Comparison of ENCODE assay signal across 14 mouse cellular contexts in genomic region chr2:153481108-153481860, GRCm38 (mm10). TPM values are rescaled to one million over a fixed set of nuclear protein-coding genes. Genes with fewer than 3 reads are reported as not detected.
DNase-seq lines count a peak whose midpoint lies in the region; ATAC-seq lines count a peak whose summit lies in the region.
"Had no signal": no experiment of that assay in that cellular context is flagged by ENCODE, and none has a peak within 500 bp of the region (broad histone marks: within the 10 kb centered on the region; RNA-seq: fewer than 3 reads in every experiment).

No protein-coding gene starts in this region.

- no peaks in the 10 kb centered on the region; the same call in 1 of the 2 replicates for H3K36me3 ChIP-seq in hindbrain, embryonic 14.5 days (replicated peaks; ENCODE audit: control insufficient read depth, insufficient read depth)
- no peaks in the 10 kb centered on the region for H3K36me3 ChIP-seq in hindbrain, embryonic 11.5 days (ENCODE audit: control insufficient read depth, insufficient read depth, low read length)

- no peak overlapping the region for H3K4me3 ChIP-seq in hindbrain, embryonic 14.5 days (replicated peaks; ENCODE audit: low read length)
- no peak overlapping the region for H3K4me3 ChIP-seq in hindbrain, embryonic 11.5 days (ENCODE audit: low read depth, low read length)

- H3K9ac ChIP-seq in hindbrain, embryonic 14.5 days, result 0 out of 2 replicates have a peak overlapping the region, but pooled peaks have one; percentile 1
- H3K9ac ChIP-seq in hindbrain, embryonic 11.5 days (ENCODE audit: low read depth, low read length), result no peak overlapping the region

- H3K4me1 ChIP-seq in hindbrain, embryonic 14.5 days (replicated peaks; ENCODE audit: control insufficient read depth, insufficient read depth, low read length), result peaks cover 28% of the 10 kb centered on the region
- peaks cover 9% of the 10 kb centered on the region for H3K4me1 ChIP-seq in hindbrain, embryonic 11.5 days (replicated peaks; ENCODE audit: control insufficient read depth, insufficient read depth, low read length)

- H3K9me3 ChIP-seq in hindbrain, embryonic 14.5 days (ENCODE audit: control insufficient read depth, low read length), result no peaks in the 10 kb centered on the region
- no peaks in the 10 kb centered on the region for H3K9me3 ChIP-seq in hindbrain, embryonic 11.5 days (ENCODE audit: control insufficient read depth, low read length)

- DNase-seq in hindbrain, embryonic 14.5 days (ENCODE audit: low spot score), result no peak
- no peak for DNase-seq in hindbrain, embryonic 11.5 days (ENCODE audit: low spot score)
- peak; percentile 66 for DNase-seq in A20 (ENCODE audit: low read depth, low spot score)
- peak; percentile 26 for DNase-seq in adipocyte (ENCODE audit: low spot score)
- peak; percentile 71 to 87 for DNase-seq in kidney, postnatal 25 days
- DNase-seq in right cerebral cortex, postnatal 4 days, result no peak
- DNase-seq in ovary, postnatal 14 days (ENCODE audit: low spot score), result no peak
- DNase-seq in gastrocnemius, postnatal 10 days, result no peak
- DNase-seq: cerebellum, adult 8-10 months; thymus, adult 2 months had no signal

- no peak overlapping the region for H3K27ac ChIP-seq in hindbrain, embryonic 14.5 days
- H3K27ac ChIP-seq in hindbrain, embryonic 11.5 days (ENCODE audit: low read depth, low read length), result no peak overlapping the region
- H3K27ac ChIP-seq: macrophage had no signal

- no peaks in the 10 kb centered on the region for H3K27me3 ChIP-seq in hindbrain, embryonic 14.5 days (ENCODE audit: control insufficient read depth, insufficient read depth, low read length)
- no peaks in the 10 kb centered on the region for H3K27me3 ChIP-seq in hindbrain, embryonic 11.5 days (ENCODE audit: control insufficient read depth, insufficient read depth, low read length)

- H3K4me2 ChIP-seq in hindbrain, embryonic 14.5 days (replicated peaks), result no peak overlapping the region
- no peak overlapping the region for H3K4me2 ChIP-seq in hindbrain, embryonic 11.5 days (replicated peaks; ENCODE audit: low read depth, low read length)

- WGBS in hindbrain, embryonic 14.5 days, result 68% methylated on average over 7 of the region's 7 CpGs
- 77% methylated on average over 7 of the region's 7 CpGs for WGBS in hindbrain, embryonic 11.5 days

- no peak for ATAC-seq in hindbrain, embryonic 14.5 days (ENCODE audit: low FRiP score)
- ATAC-seq in hindbrain, embryonic 11.5 days (ENCODE audit: low FRiP score), result no peak

RNA-seq across cellular contexts. Expression of gene 4930404H24Rik, which starts 11.3 kb away (rescaled TPM):
- polyA plus RNA-seq in hindbrain, embryonic 14.5 days (2014; fragmentation: Nextera tagmentation; extraction: Ambion mirVana), result not detected in 2 replicates
- polyA plus RNA-seq in hindbrain, embryonic 11.5 days (2014; fragmentation: Nextera tagmentation; extraction: Ambion mirVana), result not detected in 2 replicates
- not detected for total RNA-seq in gastrocnemius, postnatal 10 days (2021)
- total RNA-seq: hematopoietic stem cell, adult 5-6 weeks had no signal
- polyA plus RNA-seq: embryonic facial prominence, embryonic 14.5 days; limb, embryonic 14.5 days; macrophage; thymus, adult 2 months had no signal

RNA-seq across cellular contexts. Expression of gene Nol4l, which starts 48.5 kb away (rescaled TPM):
- 44.8 and 49.8 TPM in 2 replicates for polyA plus RNA-seq in hindbrain, embryonic 14.5 days (2014; fragmentation: Nextera tagmentation; extraction: Ambion mirVana)
- 26.0 and 26.7 TPM in 2 replicates for polyA plus RNA-seq in hindbrain, embryonic 11.5 days (2014; fragmentation: Nextera tagmentation; extraction: Ambion mirVana)
- total RNA-seq in gastrocnemius, postnatal 10 days (2021), result 1 to 10 TPM; 4.3 to 6.3 TPM

Comparison
In these comparisons a context has a peak if more than half of its experiments do, and no peak if none do; other contexts are left out.
1. DNase-seq: peak in A20 (single experiment), adipocyte (single experiment) and kidney, postnatal 25 days (2 of 2); none in hindbrain, embryonic 14.5 days (single experiment), hindbrain, embryonic 11.5 days (single experiment), right cerebral cortex, postnatal 4 days (single experiment), ovary, postnatal 14 days (single experiment) and gastrocnemius, postnatal 10 days (single experiment).